In the genomic region with DNA sequence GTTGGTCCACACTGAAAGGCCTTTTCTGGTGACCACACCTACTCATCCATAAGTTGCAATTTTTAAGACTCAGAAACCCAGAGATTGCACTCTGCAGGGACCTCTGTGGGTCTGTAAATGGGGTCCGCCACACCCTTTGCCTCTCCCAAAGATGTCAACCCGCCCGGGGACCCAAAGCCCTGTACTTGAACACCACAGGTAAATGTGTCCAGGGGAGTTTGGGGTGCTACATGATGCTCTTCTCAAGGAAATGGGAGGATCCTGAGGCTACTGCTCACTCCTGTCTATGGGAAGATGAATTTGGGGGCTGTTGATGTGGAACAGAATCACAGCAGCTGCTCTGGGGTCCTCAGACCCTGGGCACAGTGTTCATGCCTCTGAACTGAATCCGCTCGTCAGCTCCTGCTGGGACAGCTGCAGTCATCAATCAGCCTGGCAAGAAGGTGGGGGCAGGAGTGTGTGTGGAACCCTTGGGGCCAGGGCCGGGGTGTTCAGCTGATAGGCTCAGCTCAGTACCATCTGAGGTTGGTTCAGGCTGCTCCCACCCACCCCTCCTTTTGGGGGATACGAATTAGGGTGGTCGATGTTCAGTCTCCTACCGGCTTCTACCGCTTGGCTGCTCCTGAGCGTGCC, we compare ENCODE assay signal across 8 mouse cellular contexts. TPM values are rescaled to one million over a fixed set of nuclear protein-coding genes. Genes with fewer than 3 reads are reported as not detected.
A peak's percentile ranks its signal among the peaks of the same experiment; 100 is the strongest.
DNase-seq lines count a peak whose midpoint lies in the region; ATAC-seq lines count a peak whose summit lies in the region.

No protein-coding gene starts in this region.

- peak overlapping the region; percentile 33 to 38 for H3K4me3 ChIP-seq in heart, embryonic 14.5 days (ENCODE audit: control insufficient read depth in 1 of 2, insufficient read depth in 1 of 2, low read depth in 1 of 2, low read length in 2 of 2)
- H3K4me3 ChIP-seq in embryonic facial prominence, embryonic 10.5 days, result peak overlapping the region; percentile 56
- H3K4me3 ChIP-seq in hindbrain, embryonic 15.5 days, result peak overlapping the region; percentile 48
- H3K4me3 ChIP-seq in midbrain, embryonic 13.5 days (replicated peaks), result peak overlapping the region; percentile 49

- 22% methylated on average over 11 of the region's 11 CpGs for WGBS in heart, embryonic 14.5 days
- 23% methylated on average over 11 of the region's 11 CpGs for WGBS in embryonic facial prominence, embryonic 10.5 days
- WGBS in hindbrain, embryonic 15.5 days, result 20% methylated on average over 11 of the region's 11 CpGs
- WGBS in midbrain, embryonic 13.5 days, result 20% methylated on average over 11 of the region's 11 CpGs

- H3K9ac ChIP-seq in heart, embryonic 14.5 days (ENCODE audit: low read length), result peak overlapping the region; percentile 66
- peak overlapping the region; percentile 64 for H3K9ac ChIP-seq in hindbrain, embryonic 15.5 days
- H3K9ac ChIP-seq in midbrain, embryonic 13.5 days (replicated peaks), result peak overlapping the region; percentile 72

- H3K27ac ChIP-seq in heart, embryonic 14.5 days (replicated peaks in 1 of 2; ENCODE audit: control insufficient read depth in 1 of 2, insufficient read depth in 1 of 2, low read depth in 2 of 2, low read length in 2 of 2), result no peak overlapping the region
- peak overlapping the region; percentile 80 for H3K27ac ChIP-seq in embryonic facial prominence, embryonic 10.5 days (replicated peaks)
- H3K27ac ChIP-seq in hindbrain, embryonic 15.5 days (replicated peaks), result peak overlapping the region; percentile 78
- H3K27ac ChIP-seq in midbrain, embryonic 13.5 days, result peak overlapping the region; percentile 80

- peak overlapping the region; percentile 64 for H3K4me2 ChIP-seq in heart, embryonic 14.5 days (ENCODE audit: low read length)
- peak overlapping the region; percentile 64 for H3K4me2 ChIP-seq in hindbrain, embryonic 15.5 days
- H3K4me2 ChIP-seq in midbrain, embryonic 13.5 days (replicated peaks), result peak overlapping the region; percentile 74

- no peak for DNase-seq in heart, adult 9 months (ENCODE audit: low spot score in 2 of 2)
- DNase-seq in embryonic facial prominence, embryonic 10.5 days (ENCODE audit: low spot score), result no peak
- DNase-seq in adrenal gland, postnatal 25 days, result no peak

- no peaks in the 10 kb centered on the region for H3K9me3 ChIP-seq in heart, embryonic 14.5 days (ENCODE audit: control insufficient read depth, low read length)
- H3K9me3 ChIP-seq in embryonic facial prominence, embryonic 10.5 days, result no peaks in the 10 kb centered on the region
- H3K9me3 ChIP-seq in hindbrain, embryonic 15.5 days, result no peaks in the 10 kb centered on the region
- H3K9me3 ChIP-seq in midbrain, embryonic 13.5 days, result no peaks in the 10 kb centered on the region

- peaks cover 26 to 38% of the 10 kb centered on the region in 2 experiments for H3K4me1 ChIP-seq in heart, embryonic 14.5 days (ENCODE audit: control insufficient read depth in 2 of 2, insufficient read depth in 2 of 2, low read length in 2 of 2)
- peaks cover 69% of the 10 kb centered on the region for H3K4me1 ChIP-seq in embryonic facial prominence, embryonic 10.5 days
- peaks cover 71% of the 10 kb centered on the region for H3K4me1 ChIP-seq in hindbrain, embryonic 15.5 days (replicated peaks)
- peaks cover 79% of the 10 kb centered on the region for H3K4me1 ChIP-seq in midbrain, embryonic 13.5 days (replicated peaks)

- 0 out of 2 replicates have a peak, but pooled peaks cover 3% of the 10 kb centered on the region for H3K27me3 ChIP-seq in heart, embryonic 14.5 days (ENCODE audit: control insufficient read depth, insufficient read depth, low read length)
- H3K27me3 ChIP-seq in embryonic facial prominence, embryonic 10.5 days (replicated peaks; ENCODE audit: low read depth, poor library complexity, severe bottlenecking), result peaks cover 63% of the 10 kb centered on the region
- no peaks in the 10 kb centered on the region for H3K27me3 ChIP-seq in hindbrain, embryonic 15.5 days
- peaks cover 10% of the 10 kb centered on the region for H3K27me3 ChIP-seq in midbrain, embryonic 13.5 days

- no peak; the same call in 1 of the 2 replicates for ATAC-seq in heart, embryonic 14.5 days (ENCODE audit: insufficient number of reproducible peaks, insufficient read depth, low FRiP score, low read depth)
- ATAC-seq in hindbrain, embryonic 15.5 days (ENCODE audit: low FRiP score, low read depth), result no peak; the same call in 1 of the 2 replicates
- no peak for ATAC-seq in midbrain, embryonic 13.5 days
- no peak for ATAC-seq in activated CD4-positive, CD25-positive, alpha-beta regulatory T cell, adult 4 months
- ATAC-seq in cerebellum, adult (ENCODE audit: insufficient number of reproducible peaks, low FRiP score, low TSS enrichment), result no peak; the same call in 1 of the 2 replicates

- peaks cover 11% of the 10 kb centered on the region; the same call in 1 of the 2 replicates for H3K36me3 ChIP-seq in heart, embryonic 14.5 days (ENCODE audit: control insufficient read depth, insufficient read depth, low read length)
- 0 out of 2 replicates have a peak, but pooled peaks cover 12% of the 10 kb centered on the region for H3K36me3 ChIP-seq in embryonic facial prominence, embryonic 10.5 days (replicated peaks)
- peaks cover 5% of the 10 kb centered on the region; the same call in 1 of the 2 replicates for H3K36me3 ChIP-seq in hindbrain, embryonic 15.5 days
- peaks cover 21% of the 10 kb centered on the region for H3K36me3 ChIP-seq in midbrain, embryonic 13.5 days

RNA-seq across cellular contexts. Expression of a gene that starts 0.5 kb away (rescaled TPM):
- 11.6 and 15.3 TPM in 2 replicates for polyA plus RNA-seq in heart, embryonic 14.5 days (2014; fragmentation: Nextera tagmentation; extraction: Ambion mirVana)
- polyA plus RNA-seq in embryonic facial prominence, embryonic 10.5 days (2016; fragmentation: Nextera tagmentation; extraction: Ambion mirVana), result 35.7 and 48.8 TPM in 2 replicates
- polyA plus RNA-seq in hindbrain, embryonic 15.5 days (2015; fragmentation: Nextera tagmentation; extraction: Ambion mirVana), result 197 and 207 TPM in 2 replicates
- polyA plus RNA-seq in midbrain, embryonic 13.5 days (2015; fragmentation: Nextera tagmentation; extraction: Ambion mirVana), result 93.1 and 111 TPM in 2 replicates
- 22.7 and 27.4 TPM in 2 replicates for total RNA-seq in adrenal gland, postnatal 25 days (2021)
- under 1 TPM; 0.50 to 0.60 TPM for polyA plus RNA-seq in activated CD4-positive, CD25-positive, alpha-beta regulatory T cell, adult 4 months (2017; shearing (Covaris generic))

RNA-seq across cellular contexts. Expression of a gene that starts 25.9 kb away (rescaled TPM):
- 21.8 and 24.5 TPM in 2 replicates for polyA plus RNA-seq in heart, embryonic 14.5 days (2014; fragmentation: Nextera tagmentation; extraction: Ambion mirVana)
- polyA plus RNA-seq in embryonic facial prominence, embryonic 10.5 days (2016; fragmentation: Nextera tagmentation; extraction: Ambion mirVana), result 19.2 and 20.5 TPM in 2 replicates
- 39.8 and 41.9 TPM in 2 replicates for polyA plus RNA-seq in hindbrain, embryonic 15.5 days (2015; fragmentation: Nextera tagmentation; extraction: Ambion mirVana)
- polyA plus RNA-seq in midbrain, embryonic 13.5 days (2015; fragmentation: Nextera tagmentation; extraction: Ambion mirVana), result 26.2 and 31.3 TPM in 2 replicates
- total RNA-seq in adrenal gland, postnatal 25 days (2021), result 17.7 and 20.6 TPM in 2 replicates
- polyA plus RNA-seq in activated CD4-positive, CD25-positive, alpha-beta regulatory T cell, adult 4 months (2017; shearing (Covaris generic)), result under 1 TPM; 0.43 to 0.62 TPM

RNA-seq across cellular contexts. Expression of a gene that starts 47.8 kb away (rescaled TPM):
- 0.46 and 0.59 TPM in 2 replicates for polyA plus RNA-seq in heart, embryonic 14.5 days (2014; fragmentation: Nextera tagmentation; extraction: Ambion mirVana)
- polyA plus RNA-seq in embryonic facial prominence, embryonic 10.5 days (2016; fragmentation: Nextera tagmentation; extraction: Ambion mirVana), result 18.8 and 22.2 TPM in 2 replicates
- polyA plus RNA-seq in hindbrain, embryonic 15.5 days (2015; fragmentation: Nextera tagmentation; extraction: Ambion mirVana), result 7.2 and 9.7 TPM in 2 replicates
- polyA plus RNA-seq in midbrain, embryonic 13.5 days (2015; fragmentation: Nextera tagmentation; extraction: Ambion mirVana), result 11.6 and 16.9 TPM in 2 replicates
- total RNA-seq in adrenal gland, postnatal 25 days (2021), result 0.15 TPM in 1 of 2 replicates, not detected in the other
- not detected for polyA plus RNA-seq in activated CD4-positive, CD25-positive, alpha-beta regulatory T cell, adult 4 months (2017; shearing (Covaris generic))

RNA-seq across cellular contexts. Expression of a gene that starts 57.4 kb away (rescaled TPM):
- 0.12 and 0.38 TPM in 2 replicates for polyA plus RNA-seq in heart, embryonic 14.5 days (2014; fragmentation: Nextera tagmentation; extraction: Ambion mirVana)
- polyA plus RNA-seq in embryonic facial prominence, embryonic 10.5 days (2016; fragmentation: Nextera tagmentation; extraction: Ambion mirVana), result 0.29 and 0.67 TPM in 2 replicates
- 0.75 and 1.3 TPM in 2 replicates for polyA plus RNA-seq in hindbrain, embryonic 15.5 days (2015; fragmentation: Nextera tagmentation; extraction: Ambion mirVana)
- 1.5 and 2.4 TPM in 2 replicates for polyA plus RNA-seq in midbrain, embryonic 13.5 days (2015; fragmentation: Nextera tagmentation; extraction: Ambion mirVana)
- total RNA-seq in adrenal gland, postnatal 25 days (2021), result 3.8 and 6.1 TPM in 2 replicates
- not detected for polyA plus RNA-seq in activated CD4-positive, CD25-positive, alpha-beta regulatory T cell, adult 4 months (2017; shearing (Covaris generic))

RNA-seq across cellular contexts. Expression of a gene that starts 57.5 kb away (rescaled TPM):
- not detected in 2 replicates for polyA plus RNA-seq in heart, embryonic 14.5 days (2014; fragmentation: Nextera tagmentation; extraction: Ambion mirVana)
- 0.08 and 0.16 TPM in 2 replicates for polyA plus RNA-seq in embryonic facial prominence, embryonic 10.5 days (2016; fragmentation: Nextera tagmentation; extraction: Ambion mirVana)
- polyA plus RNA-seq in hindbrain, embryonic 15.5 days (2015; fragmentation: Nextera tagmentation; extraction: Ambion mirVana), result not detected in 2 replicates
- polyA plus RNA-seq in midbrain, embryonic 13.5 days (2015; fragmentation: Nextera tagmentation; extraction: Ambion mirVana), result not detected in 2 replicates
- not detected in 2 replicates for total RNA-seq in adrenal gland, postnatal 25 days (2021)
- polyA plus RNA-seq in activated CD4-positive, CD25-positive, alpha-beta regulatory T cell, adult 4 months (2017; shearing (Covaris generic)), result not detected

Comparison
In these comparisons a context has a peak if more than half of its experiments do, and no peak if none do; other contexts are left out.
1. H3K27ac ChIP-seq: peak in embryonic facial prominence, embryonic 10.5 days (single experiment), hindbrain, embryonic 15.5 days (single experiment) and midbrain, embryonic 13.5 days (single experiment); none in heart, embryonic 14.5 days (0 of 2).
2. RNA of a gene that starts 25.9 kb away (polyA plus RNA-seq): 39.8 to 41.9 TPM in hindbrain, embryonic 15.5 days, 26.2 to 31.3 TPM in midbrain, embryonic 13.5 days, 21.8 to 24.5 TPM in heart, embryonic 14.5 days and 19.2 to 20.5 TPM in embryonic facial prominence, embryonic 10.5 days; 0.43 to 0.62 TPM in activated CD4-positive, CD25-positive, alpha-beta regulatory T cell, adult 4 months; every median in the first group is over 10 times any median in the second.
3. Peak in every context shown above with its lines, with median percentiles within 50 percentile points of each other: H3K4me2 ChIP-seq, H3K4me3 ChIP-seq and H3K9ac ChIP-seq.